Mouse (Mus musculus) neural tube, embryonic 14.5 days (tissue): ENCODE results near the gene AI597479. TPM values are rescaled to one million over a fixed set of nuclear protein-coding genes. Genes with fewer than 3 reads are reported as not detected.

ENCODE experiments used
- ATAC-seq: fragments of 200-750 bp; cut with Nextera tagmentation; 2 replicates; pipeline ENCODE4 v1.8.0; 2017; ENCODE audit warnings: low read depth, mild to moderate bottlenecking, moderate TSS enrichment, moderate library complexity
- H3K27ac ChIP-seq: fragments of 300-500 bp; sonication (generic); 2 replicates; pipeline ENCODE4 v1.5.1; 2014; ENCODE audit warnings: low read depth, mild to moderate bottlenecking, control low read depth, low read length, moderate library complexity, mixed read lengths
- H3K27me3 ChIP-seq: fragments of 300-500 bp; sonication (generic); 2 replicates; pipeline ENCODE4 v1.6.1; 2014; ENCODE audit warnings: low read length; ENCODE audit not compliant: control insufficient read depth, insufficient read depth
- H3K36me3 ChIP-seq: fragments of 300-500 bp; sonication (generic); 2 replicates; pipeline ENCODE4 v1.6.1; 2014; ENCODE audit warnings: low read length, mixed read lengths; ENCODE audit not compliant: control insufficient read depth, insufficient read depth
- H3K4me1 ChIP-seq: fragments of 300-500 bp; sonication (generic); 2 replicates; pipeline ENCODE4 v1.6.1; 2014; ENCODE audit warnings: low read length; ENCODE audit not compliant: control insufficient read depth, insufficient read depth
- H3K4me2 ChIP-seq: fragments of 300-500 bp; sonication (generic); 2 replicates; pipeline ENCODE4 v1.6.1; 2014; ENCODE audit warnings: mild to moderate bottlenecking, low read depth, low read length, control low read depth
- H3K4me3 ChIP-seq: fragments of 300-500 bp; sonication (generic); 2 replicates; pipeline ENCODE4 v1.5.1; 2014; ENCODE audit warnings: low read depth, low read length, control low read depth, mixed read lengths
- H3K9ac ChIP-seq: fragments of 300-500 bp; sonication (generic); replicated peaks from 2 replicates; pipeline ENCODE4 v1.6.1; 2014; ENCODE audit warnings: low read depth, mild to moderate bottlenecking, control low read depth, low read length, mixed read lengths
- H3K9me3 ChIP-seq: fragments of 300-500 bp; sonication (generic); 2 replicates; pipeline ENCODE4 v1.6.1; 2016; ENCODE audit warnings: low read length; ENCODE audit not compliant: control insufficient read depth
- WGBS: fragments of 180-500 bp; shearing (Covaris S2); extraction: QIAGEN DNeasy Blood & Tissue Kit; methylation state at CpG from one replicate; pipeline ENCODE4 v1.1.7; 2014; 5-methylcytosine and 5-hydroxymethylcytosine counted together
- polyA plus RNA-seq: library from polyadenylated mRNA; unstranded; fragments of >200 nt; fragmentation: Nextera tagmentation; extraction: Ambion mirVana; gene quantifications from 2 replicates; pipeline ENCODE4 v1.2.1, GENCODE M21; 2014

The AI597479 gene
- polyA plus RNA-seq: 43.4 and 51.6 TPM in 2 replicates

- Histone ChIP-seq H3K9ac (peak within 1 kb of the TSS; percentile 69), H3K27me3 (no peaks in the 10 kb centered on the region), H3K27ac (peak within 1 kb of the TSS; percentile 100), H3K36me3 (no peaks in the 10 kb centered on the region), H3K9me3 (no peaks in the 10 kb centered on the region), H3K4me2 (peak within 1 kb of the TSS; percentile 93), H3K4me3 (peak within 1 kb of the TSS; percentile 68), H3K4me1 (peaks cover 12% of the 10 kb centered on the region)
- peak; percentile 97 for ATAC-seq
- WGBS: under 1% methylated on average over 57 of the region's 57 CpGs
Observed at GRCm38 (mm10) chr1:43098031-43098984, at the start of gene AI597479, which contains the start of gene Tgfbrap1. TSS of gene AI597479 (plus strand) at chr1:43098710. TSS of gene Tgfbrap1 (minus strand) at chr1:43098637.

- no peak overlapping the region for H3K4me2 ChIP-seq
- H3K9me3 ChIP-seq: no peaks in the 10 kb centered on the region
- H3K4me1 ChIP-seq: no peaks in the 10 kb centered on the region
- peaks cover 35% of the 10 kb centered on the region for H3K36me3 ChIP-seq
- H3K9ac ChIP-seq: no peak overlapping the region
- H3K27ac ChIP-seq: no peak overlapping the region
- H3K27me3 ChIP-seq: no peaks in the 10 kb centered on the region
- H3K4me3 ChIP-seq: no peak overlapping the region
- peak; percentile 47; the same call in 1 of the 2 replicates for ATAC-seq
- WGBS: 93% methylated on average over 5 of the region's 5 CpGs
Observed at GRCm38 (mm10) chr1:43051903-43052302, 46.6 kb upstream of the AI597479 start.

GRCm38 (mm10) chr1:43065615-43066310 is 32.7 kb upstream of the AI597479 start:
- no peak overlapping the region for H3K9ac ChIP-seq
- no peaks in the 10 kb centered on the region for H3K4me1 ChIP-seq
- H3K27me3 ChIP-seq: no peaks in the 10 kb centered on the region
- WGBS: 46% methylated on average over 9 of the region's 9 CpGs
- peak; percentile 98 for ATAC-seq
- no peak overlapping the region for H3K4me3 ChIP-seq
- no peaks in the 10 kb centered on the region for H3K9me3 ChIP-seq
- peaks cover 24% of the 10 kb centered on the region for H3K36me3 ChIP-seq
- H3K27ac ChIP-seq: no peak overlapping the region
- H3K4me2 ChIP-seq: no peak overlapping the region

DNA sequence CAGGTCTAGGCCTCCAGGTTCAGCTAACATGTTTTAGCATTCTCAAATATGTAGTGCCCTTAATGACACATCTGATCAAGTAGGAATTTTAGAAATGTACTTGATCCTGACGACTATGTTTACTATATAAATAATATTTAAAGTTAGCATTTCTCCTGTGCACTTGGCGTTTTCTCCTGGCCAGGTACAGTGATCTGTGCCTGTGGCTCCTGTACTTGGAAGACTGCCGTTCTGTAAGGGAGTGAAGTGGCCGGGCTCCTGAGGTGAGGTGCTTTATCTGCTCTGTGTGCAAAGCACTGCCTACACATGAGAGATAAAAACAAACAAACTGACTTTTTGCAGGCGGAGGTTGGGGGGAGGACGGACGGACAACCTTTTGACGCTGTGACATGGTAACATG is 31.9 kb upstream of the AI597479 start:
- 92% methylated on average over 8 of the region's 8 CpGs for WGBS
- ATAC-seq: no peak
- no peak overlapping the region for H3K4me2 ChIP-seq
- H3K9ac ChIP-seq: no peak overlapping the region
- no peak overlapping the region for H3K4me3 ChIP-seq
- H3K36me3 ChIP-seq: peaks cover 27% of the 10 kb centered on the region
- H3K27me3 ChIP-seq: no peaks in the 10 kb centered on the region
- no peak overlapping the region for H3K27ac ChIP-seq
- no peaks in the 10 kb centered on the region for H3K9me3 ChIP-seq
- H3K4me1 ChIP-seq: no peaks in the 10 kb centered on the region

DNA sequence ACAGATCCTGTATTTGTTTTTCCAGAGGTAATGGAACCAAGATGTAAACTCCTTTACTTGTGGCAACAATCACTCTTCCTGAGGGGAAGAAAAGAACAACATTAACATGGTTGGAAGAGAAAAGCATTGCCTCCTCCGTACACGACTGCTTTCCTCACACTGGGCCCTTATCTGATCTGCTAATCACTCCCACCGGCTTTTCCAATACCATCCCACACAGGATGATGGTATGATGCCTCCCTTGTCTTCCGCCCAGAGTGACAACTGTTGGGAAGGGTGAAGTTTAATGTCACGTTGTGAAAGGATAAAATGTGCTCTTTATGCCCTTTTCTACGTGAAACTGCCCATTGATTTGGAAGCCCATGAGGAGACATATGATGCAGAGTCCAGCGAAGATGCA is 31.0 kb upstream of the AI597479 start:
- Histone ChIP-seq H3K9ac (no peak overlapping the region), H3K4me1 (no peaks in the 10 kb centered on the region), H3K27me3 (no peaks in the 10 kb centered on the region), H3K4me3 (no peak overlapping the region), H3K4me2 (no peak overlapping the region), H3K36me3 (peaks cover 27% of the 10 kb centered on the region), H3K27ac (no peak overlapping the region), H3K9me3 (no peaks in the 10 kb centered on the region)
- no peak for ATAC-seq
- WGBS: 92% methylated on average over 7 of the region's 7 CpGs

DNA sequence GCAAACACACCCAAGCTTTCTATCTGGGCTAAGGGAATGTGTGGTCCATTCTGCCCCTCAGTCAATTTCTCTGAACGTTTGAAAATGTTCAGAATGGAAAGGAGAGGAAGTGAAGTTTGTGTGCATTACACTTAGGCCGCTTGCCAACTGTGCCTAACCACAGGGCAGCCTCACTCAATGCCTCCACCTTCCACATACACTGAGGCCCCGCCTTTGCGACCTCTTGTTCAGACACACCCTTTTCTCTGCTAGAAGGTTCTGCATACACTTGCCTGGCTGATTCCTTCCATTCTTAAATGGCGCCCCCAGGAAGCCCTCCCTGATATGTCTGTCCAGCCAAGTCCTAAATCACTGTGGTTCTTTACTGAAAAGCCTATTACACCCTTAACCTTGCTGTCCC is 27.8 kb upstream of the AI597479 start:
- WGBS: 81% methylated on average over 5 of the region's 5 CpGs
- Histone ChIP-seq H3K27ac (no peak overlapping the region), H3K4me2 (no peak overlapping the region), H3K27me3 (no peaks in the 10 kb centered on the region), H3K9ac (no peak overlapping the region), H3K36me3 (peaks cover 32% of the 10 kb centered on the region), H3K9me3 (no peaks in the 10 kb centered on the region), H3K4me3 (no peak overlapping the region), H3K4me1 (no peaks in the 10 kb centered on the region)
- ATAC-seq: no peak

DNA sequence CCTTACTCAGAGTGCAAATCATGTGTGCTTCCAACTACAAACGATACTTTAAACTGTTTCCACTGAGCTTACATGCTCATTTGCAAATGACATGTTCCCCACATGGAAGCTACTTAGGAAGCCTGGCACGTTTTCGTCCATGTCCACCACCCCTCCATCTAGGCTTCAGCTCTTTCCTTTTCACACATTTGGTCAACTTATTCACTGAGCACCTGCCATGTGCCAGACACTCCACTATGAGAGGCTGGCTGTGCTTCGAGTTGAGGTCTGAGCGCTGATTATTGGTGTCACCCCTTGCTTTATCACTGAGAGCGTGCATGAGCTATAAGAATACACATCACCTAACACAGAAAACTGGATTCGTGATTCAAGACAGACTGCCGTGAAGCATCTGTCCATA is 26.5 kb upstream of the AI597479 start:
- no peak overlapping the region for H3K4me2 ChIP-seq
- no peaks in the 10 kb centered on the region for H3K27me3 ChIP-seq
- WGBS: 93% methylated on average over 8 of the region's 8 CpGs
- H3K9ac ChIP-seq: no peak overlapping the region
- no peaks in the 10 kb centered on the region for H3K4me1 ChIP-seq
- ATAC-seq: no peak
- H3K27ac ChIP-seq: no peak overlapping the region
- no peaks in the 10 kb centered on the region for H3K9me3 ChIP-seq
- no peak overlapping the region for H3K4me3 ChIP-seq
- H3K36me3 ChIP-seq: peaks cover 29% of the 10 kb centered on the region

GRCm38 (mm10) chr1:43072561-43072960 is 25.9 kb upstream of the AI597479 start:
- 74% methylated on average over 1 of the region's 1 CpGs for WGBS
- H3K9ac ChIP-seq: no peak overlapping the region
- H3K36me3 ChIP-seq: peaks cover 25% of the 10 kb centered on the region
- no peak for ATAC-seq
- H3K4me1 ChIP-seq: no peaks in the 10 kb centered on the region
- H3K9me3 ChIP-seq: no peaks in the 10 kb centered on the region
- no peak overlapping the region for H3K4me3 ChIP-seq
- H3K27me3 ChIP-seq: no peaks in the 10 kb centered on the region
- H3K27ac ChIP-seq: no peak overlapping the region
- no peak overlapping the region for H3K4me2 ChIP-seq

- Histone ChIP-seq H3K36me3 (peaks cover 19% of the 10 kb centered on the region), H3K9me3 (no peaks in the 10 kb centered on the region), H3K4me1 (no peaks in the 10 kb centered on the region), H3K4me2 (no peak overlapping the region), H3K27me3 (no peaks in the 10 kb centered on the region), H3K27ac (no peak overlapping the region), H3K4me3 (no peak overlapping the region), H3K9ac (no peak overlapping the region)
- WGBS: 92% methylated on average over 2 of the region's 2 CpGs
- no peak for ATAC-seq
Observed at GRCm38 (mm10) chr1:43074791-43075190, 23.7 kb upstream of the AI597479 start.
